ENCODE assay signal across 24 mouse cellular contexts in the genomic region with DNA sequence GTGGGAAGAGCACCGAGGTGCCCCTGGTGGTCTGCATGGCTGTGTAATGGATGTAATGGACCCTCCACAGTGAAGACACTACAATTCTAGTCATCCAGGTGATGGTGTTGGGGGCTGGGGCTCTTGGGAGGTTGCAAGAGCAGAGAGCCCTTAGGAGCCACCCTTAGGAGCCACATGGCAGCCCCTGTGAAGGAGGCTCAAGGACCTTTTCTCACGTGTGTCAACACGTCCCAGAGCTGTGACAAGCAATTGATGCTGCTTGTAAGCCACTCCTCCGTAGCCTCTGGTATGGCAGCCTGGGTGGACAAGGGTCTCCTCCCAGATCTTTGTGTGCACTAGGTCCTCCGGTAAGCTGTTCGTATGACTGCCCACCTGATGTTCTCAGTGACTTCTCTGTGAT. TPM values are rescaled to one million over a fixed set of nuclear protein-coding genes. Genes with fewer than 3 reads are reported as not detected.
DNase-seq lines count a peak whose midpoint lies in the region; ATAC-seq and TF ChIP-seq lines count a peak whose summit lies in the region.
"Had no signal": no experiment of that assay in that cellular context is flagged by ENCODE, and none has a peak within 500 bp of the region (broad histone marks: within the 10 kb centered on the region; RNA-seq: fewer than 3 reads in every experiment).

No protein-coding gene starts in this region.

- no peaks in the 10 kb centered on the region for H3K27me3 ChIP-seq in hindbrain, embryonic 10.5 days (ENCODE audit: insufficient read depth, poor library complexity, severe bottlenecking)
- no peaks in the 10 kb centered on the region for H3K27me3 ChIP-seq in hindbrain, embryonic 14.5 days (ENCODE audit: control insufficient read depth, insufficient read depth, low read length)
- no peaks in the 10 kb centered on the region for H3K27me3 ChIP-seq in lung, embryonic 16.5 days (ENCODE audit: control insufficient read depth, insufficient read depth, low read depth, low read length)
- no peaks in the 10 kb centered on the region for H3K27me3 ChIP-seq in midbrain, embryonic 10.5 days (ENCODE audit: low read depth, poor library complexity, severe bottlenecking)
- H3K27me3 ChIP-seq in midbrain, postnatal 0 days (ENCODE audit: insufficient read depth, low read length) = no peaks in the 10 kb centered on the region
- H3K27me3 ChIP-seq: embryonic facial prominence, embryonic 13.5 days; forebrain, embryonic 12.5 days; forebrain, embryonic 15.5 days; heart, embryonic 12.5 days; heart, embryonic 15.5 days; hindbrain, embryonic 15.5 days; Patski had no signal

- H3K9me3 ChIP-seq in hindbrain, embryonic 10.5 days = no peaks in the 10 kb centered on the region
- no peaks in the 10 kb centered on the region for H3K9me3 ChIP-seq in hindbrain, embryonic 14.5 days (ENCODE audit: control insufficient read depth, low read length)
- H3K9me3 ChIP-seq in lung, embryonic 16.5 days (ENCODE audit: control insufficient read depth, low read length) = no peaks in the 10 kb centered on the region
- no peaks in the 10 kb centered on the region for H3K9me3 ChIP-seq in midbrain, embryonic 10.5 days (replicated peaks)
- no peaks in the 10 kb centered on the region for H3K9me3 ChIP-seq in midbrain, postnatal 0 days (ENCODE audit: low read length)
- H3K9me3 ChIP-seq: embryonic facial prominence, embryonic 13.5 days; forebrain, embryonic 12.5 days; forebrain, embryonic 15.5 days; heart, embryonic 12.5 days; heart, embryonic 15.5 days; hindbrain, embryonic 15.5 days had no signal

- H3K4me2 ChIP-seq in hindbrain, embryonic 14.5 days (replicated peaks) = no peak overlapping the region
- H3K4me2 ChIP-seq in lung, embryonic 16.5 days (ENCODE audit: low read depth, low read length) = no peak overlapping the region
- H3K4me2 ChIP-seq in midbrain, postnatal 0 days (ENCODE audit: low read depth, low read length, poor library complexity, severe bottlenecking) = no peak overlapping the region
- H3K4me2 ChIP-seq: embryonic facial prominence, embryonic 13.5 days; forebrain, embryonic 12.5 days; forebrain, embryonic 15.5 days; heart, embryonic 12.5 days; heart, embryonic 15.5 days; hindbrain, embryonic 15.5 days had no signal

- peaks cover 44% of the 10 kb centered on the region for H3K4me1 ChIP-seq in hindbrain, embryonic 10.5 days (replicated peaks)
- H3K4me1 ChIP-seq in hindbrain, embryonic 14.5 days (replicated peaks; ENCODE audit: control insufficient read depth, insufficient read depth, low read length) = peaks cover 29% of the 10 kb centered on the region
- H3K4me1 ChIP-seq in lung, embryonic 16.5 days (replicated peaks; ENCODE audit: control insufficient read depth, insufficient read depth, low read length) = 0 out of 2 replicates have a peak, but pooled peaks cover 2% of the 10 kb centered on the region
- peaks cover 53% of the 10 kb centered on the region for H3K4me1 ChIP-seq in midbrain, embryonic 10.5 days
- peaks cover 12% of the 10 kb centered on the region; the same call in 1 of the 2 replicates for H3K4me1 ChIP-seq in midbrain, postnatal 0 days (ENCODE audit: insufficient read depth, low read length)

- TF ChIP-seq CTCF in midbrain, postnatal 0 days (IDR thresholded peaks at IDR 0.05) = no peak

- H3K36me3 ChIP-seq in hindbrain, embryonic 10.5 days = no peaks in the 10 kb centered on the region
- no peaks in the 10 kb centered on the region for H3K36me3 ChIP-seq in hindbrain, embryonic 14.5 days (replicated peaks; ENCODE audit: control insufficient read depth, insufficient read depth)
- H3K36me3 ChIP-seq in lung, embryonic 16.5 days (ENCODE audit: control insufficient read depth, insufficient read depth, low read length) = no peaks in the 10 kb centered on the region
- no peaks in the 10 kb centered on the region for H3K36me3 ChIP-seq in midbrain, embryonic 10.5 days
- H3K36me3 ChIP-seq in midbrain, postnatal 0 days (ENCODE audit: insufficient read depth, low read length) = no peaks in the 10 kb centered on the region
- H3K36me3 ChIP-seq: embryonic facial prominence, embryonic 13.5 days; forebrain, embryonic 12.5 days; forebrain, embryonic 15.5 days; heart, embryonic 12.5 days; heart, embryonic 15.5 days; hindbrain, embryonic 15.5 days had no signal

- no peak for DNase-seq in hindbrain, embryonic 10.5 days (ENCODE audit: low spot score)
- no peak for DNase-seq in hindbrain, embryonic 14.5 days (ENCODE audit: low spot score)
- DNase-seq in lung, postnatal 10 days = no peak
- no peak for DNase-seq in midbrain, embryonic 10.5 days (ENCODE audit: low spot score)
- DNase-seq in midbrain, postnatal 0 days (ENCODE audit: low spot score) = no peak
- DNase-seq in Muller cell, postnatal 12 days (ENCODE audit: inconsistent ontology term) = no peak
- DNase-seq: adrenal gland, postnatal 10 days; adrenal gland, postnatal 36 days; cerebellum, adult 18-20 months; cerebellum, adult 9-10 months; cerebellum, postnatal 14 days; gastrocnemius, postnatal 25 days; heart, adult 18-20 months; heart, postnatal 10 days; heart, postnatal 36 days had no signal

- H3K4me3 ChIP-seq in hindbrain, embryonic 10.5 days = no peak overlapping the region
- H3K4me3 ChIP-seq in hindbrain, embryonic 14.5 days (replicated peaks; ENCODE audit: low read length) = no peak overlapping the region
- no peak overlapping the region for H3K4me3 ChIP-seq in lung, embryonic 16.5 days (ENCODE audit: low read length)
- H3K4me3 ChIP-seq in midbrain, embryonic 10.5 days = no peak overlapping the region
- no peak overlapping the region for H3K4me3 ChIP-seq in midbrain, postnatal 0 days (ENCODE audit: low read depth, low read length)
- H3K4me3 ChIP-seq: embryonic facial prominence, embryonic 13.5 days; erythroblast, embryonic 14.5 days; forebrain, embryonic 12.5 days; forebrain, embryonic 15.5 days; heart, embryonic 12.5 days; heart, embryonic 15.5 days; hindbrain, embryonic 15.5 days had no signal

- ATAC-seq in hindbrain, embryonic 14.5 days (ENCODE audit: low FRiP score) = no peak
- ATAC-seq in lung, embryonic 16.5 days (ENCODE audit: low read depth) = peak; percentile 88
- no peak for ATAC-seq in midbrain, postnatal 0 days (ENCODE audit: low FRiP score)
- ATAC-seq: forebrain, embryonic 15.5 days; Patski had no signal

- H3K27ac ChIP-seq in hindbrain, embryonic 10.5 days = 0 out of 2 replicates have a peak overlapping the region, but pooled peaks have one; percentile 12
- H3K27ac ChIP-seq in hindbrain, embryonic 14.5 days = no peak overlapping the region
- no peak overlapping the region for H3K27ac ChIP-seq in lung, embryonic 16.5 days (ENCODE audit: low read length)
- H3K27ac ChIP-seq in midbrain, embryonic 10.5 days (replicated peaks) = peak overlapping the region; percentile 59
- H3K27ac ChIP-seq in midbrain, postnatal 0 days (ENCODE audit: low read depth, low read length) = no peak overlapping the region
- H3K27ac ChIP-seq: embryonic facial prominence, embryonic 13.5 days; forebrain, embryonic 12.5 days; forebrain, embryonic 15.5 days; heart, embryonic 15.5 days; hindbrain, embryonic 15.5 days had no signal

- no peak overlapping the region for H3K9ac ChIP-seq in hindbrain, embryonic 14.5 days
- no peak overlapping the region for H3K9ac ChIP-seq in lung, embryonic 16.5 days (ENCODE audit: low read length)
- no peak overlapping the region for H3K9ac ChIP-seq in midbrain, postnatal 0 days (replicated peaks; ENCODE audit: low read length, poor library complexity, severe bottlenecking)
- H3K9ac ChIP-seq: embryonic facial prominence, embryonic 13.5 days; forebrain, embryonic 12.5 days; forebrain, embryonic 15.5 days; heart, embryonic 12.5 days; heart, embryonic 15.5 days; hindbrain, embryonic 15.5 days had no signal

- WGBS in hindbrain, embryonic 10.5 days = 80% methylated on average over 6 of the region's 6 CpGs
- WGBS in hindbrain, embryonic 14.5 days = 84% methylated on average over 6 of the region's 6 CpGs
- WGBS in lung, embryonic 16.5 days = 53% methylated on average over 6 of the region's 6 CpGs
- WGBS in midbrain, embryonic 10.5 days = 84% methylated on average over 6 of the region's 6 CpGs
- WGBS in midbrain, postnatal 0 days = 85% methylated on average over 6 of the region's 6 CpGs

RNA-seq across cellular contexts. Expression of a gene that starts 37.1 kb away (rescaled TPM):
- 8.5 and 12.7 TPM in 2 replicates for polyA plus RNA-seq in hindbrain, embryonic 10.5 days (2016; fragmentation: Nextera tagmentation; extraction: Ambion mirVana)
- polyA plus RNA-seq in hindbrain, embryonic 14.5 days (2014; fragmentation: Nextera tagmentation; extraction: Ambion mirVana) = 59.1 and 60.3 TPM in 2 replicates
- 1.8 and 1.9 TPM in 2 replicates for polyA plus RNA-seq in lung, embryonic 16.5 days (2015; fragmentation: Nextera tagmentation; extraction: Ambion mirVana)
- polyA plus RNA-seq in midbrain, embryonic 10.5 days (2016; fragmentation: Nextera tagmentation; extraction: Ambion mirVana) = 12.4 and 17.8 TPM in 2 replicates
- 27.0 and 29.3 TPM in 2 replicates for total RNA-seq in midbrain, postnatal 0 days (2014; rRNA removed)
- polyA plus RNA-seq in midbrain, postnatal 0 days (2015; fragmentation: Nextera tagmentation; extraction: Ambion mirVana) = 35.2 and 36.9 TPM in 2 replicates
- polyA plus RNA-seq: erythroblast, embryonic 14.5 days; Patski had no signal

Comparison
In these comparisons a context has a peak if more than half of its experiments do, and no peak if none do; other contexts are left out.
1. H3K27ac ChIP-seq: peak in hindbrain, embryonic 10.5 days (single experiment) and midbrain, embryonic 10.5 days (single experiment); none in hindbrain, embryonic 14.5 days (single experiment), lung, embryonic 16.5 days (single experiment) and midbrain, postnatal 0 days (single experiment).